Mouse (Mus musculus) CH12.LX (cell line): ENCODE measurements around the gene Dner.

Experiments used
- CTCF ChIP-seq, 2 experiments: IDR thresholded peaks in 1 of 2; conservative IDR thresholded peaks in 1 of 2; 2 replicates each; pipeline ENCODE4 v1.5.1; 2011 to 2012; ENCODE audit warnings: low read depth in 2 of 2, low read length in 2 of 2, improper control_type of control experiment in 1 of 2, inconsistent platforms in 1 of 2, mild to moderate bottlenecking in 1 of 2, moderate library complexity in 1 of 2
- POLR2A ChIP-seq: IDR thresholded peaks from 2 replicates; pipeline ENCODE4 v1.6.1; 2011; ENCODE audit warnings: low read depth, mild to moderate bottlenecking, improper control_type of control experiment, low read length
- TBP ChIP-seq: conservative IDR thresholded peaks from 2 replicates; pipeline ENCODE4 v1.6.1; 2011; ENCODE audit warnings: low read depth, low read length, improper control_type of control experiment
- ZNF384 ChIP-seq: IDR thresholded peaks from 2 replicates; pipeline ENCODE4 v1.6.1; 2012; ENCODE audit warnings: low read depth, low read length, improper control_type of control experiment, inconsistent platforms

GRCm38 (mm10) chr1:84668100-84668846 lies 27.7 kb downstream of the Dner start:
- no peak for TF ChIP-seq POLR2A
- TF ChIP-seq CTCF (conservative IDR thresholded peaks at IDR 0.05 in 1 of 2, IDR thresholded peaks at IDR 0.05 in 1 of 2; ENCODE audit: low read depth in 2 of 2, low read length in 2 of 2) = no peak
- no peak for TF ChIP-seq ZNF384
- no peak for TF ChIP-seq TBP
